Mouse (Mus musculus): Measurements from ENCODE around the gene Slc31a2.

- TF ChIP-seq CTCF (IDR thresholded peaks at IDR 0.05; ENCODE audit: insufficient read depth, low read length), result no peak
- no peak for TF ChIP-seq POLR2A (IDR thresholded peaks at IDR 0.05; ENCODE audit: borderline replicate concordance, extremely low read depth, low read depth, low read length)
Observed at GRCm38 (mm10) chr4:62312821-62313220, 50.5 kb downstream of the Slc31a2 start.

Data from lung, adult 2 months (tissue).